Mouse (Mus musculus) E14TG2a.4 (cell line): ENCODE results near the gene Krt18.
A peak's percentile ranks its signal among the peaks of the same experiment; 100 is the strongest.

Experiments
- H3K27me3 ChIP-seq: 2 replicates; pipeline ENCODE4 v1.6.1; 2014; ENCODE audit warnings: low read length, control low read depth; ENCODE audit not compliant: insufficient read depth
- H3K36me3 ChIP-seq: 2 replicates; pipeline ENCODE4 v1.6.1; 2014; ENCODE audit warnings: low read length, control low read depth; ENCODE audit not compliant: insufficient read depth
- H3K4me1 ChIP-seq: replicated peaks from 2 replicates; pipeline ENCODE4 v1.6.1; 2014; ENCODE audit warnings: low read depth, low read length, control low read depth
- H3K4me3 ChIP-seq: replicated peaks from 2 replicates; pipeline ENCODE4 v1.5.1; 2014; ENCODE audit warnings: mild to moderate bottlenecking, low read length
- H3K9me3 ChIP-seq: 2 replicates; pipeline ENCODE4 v1.6.1; 2014; ENCODE audit warnings: low read length, control low read depth
- CTCF ChIP-seq: conservative IDR thresholded peaks from 2 replicates; pipeline ENCODE4 v1.5.1; 2014; ENCODE audit warnings: low read length
- NANOG ChIP-seq: IDR thresholded peaks from 2 replicates; pipeline ENCODE4 v1.6.1; 2014; ENCODE audit warnings: borderline replicate concordance, low read length, mixed read lengths
- POU5F1 ChIP-seq: IDR thresholded peaks from 2 replicates; pipeline ENCODE4 v1.6.1; 2014; ENCODE audit warnings: low read length, borderline replicate concordance

Krt18 gene

GRCm38 (mm10) chr15:102022481-102022880 is 5.5 kb upstream of the Krt18 start:
- peaks cover 51% of the 10 kb centered on the region for H3K4me1 ChIP-seq
- peaks cover 53% of the 10 kb centered on the region for H3K27me3 ChIP-seq
- H3K9me3 ChIP-seq = no peaks in the 10 kb centered on the region
- TF ChIP-seq POU5F1 (no peak), CTCF (no peak), NANOG (no peak)
- no peaks in the 10 kb centered on the region for H3K36me3 ChIP-seq
- H3K4me3 ChIP-seq = no peak overlapping the region

DNA sequence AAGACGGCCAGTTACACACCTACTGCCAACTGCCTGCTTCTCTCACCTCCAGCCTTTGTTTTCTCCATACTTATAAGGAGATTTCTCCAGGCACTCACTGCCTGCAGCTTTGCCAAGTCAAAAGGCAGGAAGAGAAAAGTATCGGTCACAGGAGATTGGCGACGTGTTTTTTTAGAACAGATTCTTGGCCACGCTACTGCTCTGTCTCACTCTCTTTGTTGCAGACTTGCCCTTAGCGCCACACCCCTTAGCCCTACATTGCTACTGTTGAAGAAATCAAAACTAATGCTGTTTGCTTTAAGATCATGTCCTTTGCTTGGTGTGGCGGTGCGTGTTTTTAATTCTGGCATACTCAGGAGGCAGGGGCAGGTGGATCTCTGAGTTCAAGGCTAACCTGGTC is 4.1 kb upstream of the Krt18 start:
- Histone ChIP-seq H3K9me3 (no peaks in the 10 kb centered on the region), H3K27me3 (peaks cover 67% of the 10 kb centered on the region), H3K4me1 (peaks cover 54% of the 10 kb centered on the region), H3K4me3 (no peak overlapping the region), H3K36me3 (no peaks in the 10 kb centered on the region)
- no peak for TF ChIP-seq POU5F1
- TF ChIP-seq CTCF = no peak
- no peak for TF ChIP-seq NANOG

GRCm38 (mm10) chr15:102025136-102025872 is 2.7 kb upstream of the Krt18 start:
- no peaks in the 10 kb centered on the region for H3K36me3 ChIP-seq
- peaks cover 80% of the 10 kb centered on the region for H3K27me3 ChIP-seq
- H3K4me1 ChIP-seq = peaks cover 62% of the 10 kb centered on the region
- H3K9me3 ChIP-seq = no peaks in the 10 kb centered on the region
- peak overlapping the region; percentile 68 for H3K4me3 ChIP-seq
- no peak for TF ChIP-seq NANOG
- TF ChIP-seq POU5F1 = no peak
- TF ChIP-seq CTCF = no peak

DNA sequence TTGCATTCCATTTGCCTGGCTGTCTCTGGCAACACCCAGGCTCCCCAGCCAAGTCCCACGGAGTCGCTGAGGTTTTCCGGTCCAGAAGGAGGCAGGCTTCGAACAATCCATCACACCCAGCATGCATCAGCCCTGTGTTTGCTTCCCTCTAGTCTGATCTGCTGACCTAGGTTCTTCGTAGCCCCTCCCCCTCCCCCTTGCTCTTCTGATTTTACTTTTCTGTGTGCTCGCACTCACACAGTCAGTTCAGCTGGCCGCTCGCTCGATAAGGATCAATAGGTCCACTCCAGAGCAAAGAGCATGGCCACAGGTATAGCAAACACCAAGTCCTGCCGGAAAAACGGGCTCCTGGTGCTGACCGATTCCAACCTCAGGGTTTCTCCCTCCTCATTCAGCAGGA is 1.6 kb upstream of the Krt18 start:
- no peak overlapping the region for H3K4me3 ChIP-seq
- H3K27me3 ChIP-seq = peaks cover 91% of the 10 kb centered on the region
- no peaks in the 10 kb centered on the region for H3K9me3 ChIP-seq
- TF ChIP-seq NANOG (no peak), CTCF (no peak), POU5F1 (no peak)
- H3K36me3 ChIP-seq = no peaks in the 10 kb centered on the region
- H3K4me1 ChIP-seq = peaks cover 62% of the 10 kb centered on the region

- Histone ChIP-seq H3K4me3 (no peak overlapping the region), H3K27me3 (peaks cover 45% of the 10 kb centered on the region), H3K4me1 (peaks cover 14% of the 10 kb centered on the region), H3K36me3 (no peaks in the 10 kb centered on the region), H3K9me3 (no peaks in the 10 kb centered on the region)
- TF ChIP-seq NANOG = no peak
- no peak for TF ChIP-seq POU5F1
Measured at GRCm38 (mm10) chr15:102034121-102035053, 6.4 kb downstream of the Krt18 start.

- Histone ChIP-seq H3K9me3 (no peaks in the 10 kb centered on the region), H3K4me3 (no peak overlapping the region), H3K4me1 (no peaks in the 10 kb centered on the region), H3K36me3 (no peaks in the 10 kb centered on the region), H3K27me3 (0 out of 2 replicates have a peak, but pooled peaks cover 9% of the 10 kb centered on the region)
- no peak for TF ChIP-seq CTCF
- TF ChIP-seq NANOG = no peak
- TF ChIP-seq POU5F1 = no peak
Measured at GRCm38 (mm10) chr15:102040277-102040676, 12.3 kb downstream of the Krt18 start.

GRCm38 (mm10) chr15:102041951-102042350 is 14.0 kb downstream of the Krt18 start:
- no peaks in the 10 kb centered on the region for H3K4me1 ChIP-seq

GRCm38 (mm10) chr15:102044745-102045144 is 16.8 kb downstream of the Krt18 start:
- no peak overlapping the region for H3K4me3 ChIP-seq
- TF ChIP-seq CTCF (no peak), POU5F1 (no peak), NANOG (no peak)
- H3K36me3 ChIP-seq = no peaks in the 10 kb centered on the region
- H3K9me3 ChIP-seq = no peaks in the 10 kb centered on the region
- 0 out of 2 replicates have a peak, but pooled peaks cover 7% of the 10 kb centered on the region for H3K27me3 ChIP-seq
- no peaks in the 10 kb centered on the region for H3K4me1 ChIP-seq

More at GRCm38 (mm10) chr15:102041951-102042350, 14.0 kb downstream of the Krt18 start:
- Histone ChIP-seq H3K27me3 (0 out of 2 replicates have a peak, but pooled peaks cover 8% of the 10 kb centered on the region), H3K36me3 (no peaks in the 10 kb centered on the region), H3K4me3 (no peak overlapping the region), H3K9me3 (no peaks in the 10 kb centered on the region)
- TF ChIP-seq POU5F1 (no peak), NANOG (no peak), CTCF (no peak)
